Comparison of ENCODE assay signal across 18 mouse cellular contexts in genomic region chr19:3848207-3848808, GRCm38 (mm10). TPM values are rescaled to one million over a fixed set of nuclear protein-coding genes. Genes with fewer than 3 reads are reported as not detected.
DNase-seq lines count a peak whose midpoint lies in the region; ATAC-seq lines count a peak whose summit lies in the region.
"Had no signal": no experiment of that assay in that cellular context is flagged by ENCODE, and none has a peak within 500 bp of the region (broad histone marks: within the 10 kb centered on the region; RNA-seq: fewer than 3 reads in every experiment).

No protein-coding gene starts in this region.

- no peak overlapping the region for H3K27ac ChIP-seq in kidney, embryonic 14.5 days (ENCODE audit: low read depth, low read length)
- peak overlapping the region; percentile 65 for H3K27ac ChIP-seq in intestine, embryonic 16.5 days (ENCODE audit: low read length)
- H3K27ac ChIP-seq: hindbrain, embryonic 10.5 days; hindbrain, postnatal 0 days had no signal

- peaks cover 4% of the 10 kb centered on the region; the same call in 1 of the 2 replicates for H3K4me1 ChIP-seq in kidney, embryonic 14.5 days (ENCODE audit: control insufficient read depth, insufficient read depth, low read length)
- peaks cover 11% of the 10 kb centered on the region; the same call in 1 of the 2 replicates for H3K4me1 ChIP-seq in intestine, embryonic 16.5 days (ENCODE audit: control insufficient read depth, insufficient read depth, low read length)

- 27% methylated on average over 7 of the region's 7 CpGs for WGBS in kidney, embryonic 14.5 days
- 36% methylated on average over 7 of the region's 7 CpGs for WGBS in intestine, embryonic 16.5 days

- peak; percentile 69 for DNase-seq in kidney, adult 11 months
- DNase-seq in kidney, adult 9 months, result peak; percentile 79
- peak; percentile 57 to 72 for DNase-seq in kidney, postnatal 36 days
- no peak for DNase-seq in embryo, embryonic 11 days
- DNase-seq in thymus, postnatal 36 days, result no peak
- DNase-seq: adrenal gland, adult 2 months; cerebellum, adult 8-10 months; heart, adult 18-20 months; liver; lung, adult 18-20 months; lung, postnatal 36 days; right cerebral cortex, postnatal 25 days had no signal

- no peaks in the 10 kb centered on the region for H3K9me3 ChIP-seq in kidney, embryonic 14.5 days (ENCODE audit: control insufficient read depth, low read length)
- no peaks in the 10 kb centered on the region for H3K9me3 ChIP-seq in intestine, embryonic 16.5 days (ENCODE audit: control insufficient read depth, low read length)
- H3K9me3 ChIP-seq: hindbrain, embryonic 10.5 days had no signal

- H3K27me3 ChIP-seq in kidney, embryonic 14.5 days (ENCODE audit: control insufficient read depth, insufficient read depth, low read length), result no peaks in the 10 kb centered on the region
- no peaks in the 10 kb centered on the region for H3K27me3 ChIP-seq in intestine, embryonic 16.5 days (replicated peaks; ENCODE audit: control insufficient read depth, insufficient read depth, low read length)

- H3K4me2 ChIP-seq in kidney, embryonic 14.5 days (replicated peaks; ENCODE audit: low read depth, low read length), result no peak overlapping the region
- no peak overlapping the region for H3K4me2 ChIP-seq in intestine, embryonic 16.5 days (ENCODE audit: low read depth, low read length)

- no peaks in the 10 kb centered on the region for H3K36me3 ChIP-seq in kidney, embryonic 14.5 days (ENCODE audit: control insufficient read depth, insufficient read depth, low read length)
- H3K36me3 ChIP-seq in intestine, embryonic 16.5 days (ENCODE audit: control insufficient read depth, insufficient read depth, low read length), result no peaks in the 10 kb centered on the region
- H3K36me3 ChIP-seq: hindbrain, embryonic 10.5 days had no signal

- H3K4me3 ChIP-seq in kidney, embryonic 14.5 days (ENCODE audit: low read length), result no peak overlapping the region
- H3K4me3 ChIP-seq in intestine, embryonic 16.5 days (ENCODE audit: low read length), result no peak overlapping the region
- H3K4me3 ChIP-seq: hindbrain, embryonic 10.5 days had no signal

- ATAC-seq in kidney, embryonic 14.5 days (ENCODE audit: low FRiP score, low TSS enrichment), result no peak
- no peak for ATAC-seq in intestine, embryonic 16.5 days
- ATAC-seq: forebrain, embryonic 16.5 days; hindbrain, postnatal 0 days; midbrain, embryonic 16.5 days had no signal

- H3K9ac ChIP-seq in kidney, embryonic 14.5 days (ENCODE audit: low read depth, low read length), result no peak overlapping the region
- H3K9ac ChIP-seq in intestine, embryonic 16.5 days (ENCODE audit: low read depth, low read length), result 0 out of 2 replicates have a peak overlapping the region, but pooled peaks have one; percentile 7

RNA-seq across cellular contexts. Expression of gene Chka, which starts 3.3 kb away (rescaled TPM):
- 46.8 and 62.6 TPM in 2 replicates for polyA plus RNA-seq in kidney, embryonic 14.5 days (2014; fragmentation: Nextera tagmentation; extraction: Ambion mirVana)
- 57.8 and 67.5 TPM in 2 replicates for polyA plus RNA-seq in intestine, embryonic 16.5 days (2015; fragmentation: Nextera tagmentation; extraction: Ambion mirVana)

RNA-seq across cellular contexts. Expression of gene Tcirg1, which starts 58.6 kb away (rescaled TPM):
- polyA plus RNA-seq in kidney, embryonic 14.5 days (2014; fragmentation: Nextera tagmentation; extraction: Ambion mirVana), result 26.2 and 35.0 TPM in 2 replicates
- polyA plus RNA-seq in intestine, embryonic 16.5 days (2015; fragmentation: Nextera tagmentation; extraction: Ambion mirVana), result 73.3 and 84.5 TPM in 2 replicates

Comparison
In these comparisons a context has a peak if more than half of its experiments do, and no peak if none do; other contexts are left out.
1. DNase-seq: peak in kidney, adult 11 months (single experiment), kidney, adult 9 months (single experiment) and kidney, postnatal 36 days (2 of 2); none in embryo, embryonic 11 days (single experiment) and thymus, postnatal 36 days (0 of 2).